Mouse (Mus musculus): ENCODE results near the gene Taf1b. TPM values are rescaled to one million over a fixed set of nuclear protein-coding genes. Genes with fewer than 3 reads are reported as not detected.

Gene Taf1b
- total and polyA plus RNA-seq, 3 experiments: 3.5 to 15.0 (median 11.7) TPM

DNA sequence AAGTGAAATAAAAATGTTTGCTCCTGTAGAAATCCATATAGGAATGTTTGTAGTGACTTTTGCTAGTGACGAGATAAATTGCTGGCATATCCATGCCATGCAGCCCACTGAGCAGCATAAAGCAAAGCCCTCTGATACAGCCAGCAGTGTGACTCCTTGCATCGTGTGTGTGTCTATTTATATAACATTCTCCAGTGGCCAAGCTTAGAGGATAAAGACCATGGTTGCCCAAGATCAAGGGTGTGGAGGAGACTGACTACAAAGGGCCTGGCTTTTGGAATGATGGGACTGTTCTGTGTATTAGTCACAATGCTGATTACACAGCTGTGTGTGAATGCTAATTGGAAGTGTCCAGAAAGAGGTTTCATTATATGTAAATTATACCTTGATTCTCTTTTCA is 54.4 kb downstream of the Taf1b start:
- no peak for DNase-seq

DNA sequence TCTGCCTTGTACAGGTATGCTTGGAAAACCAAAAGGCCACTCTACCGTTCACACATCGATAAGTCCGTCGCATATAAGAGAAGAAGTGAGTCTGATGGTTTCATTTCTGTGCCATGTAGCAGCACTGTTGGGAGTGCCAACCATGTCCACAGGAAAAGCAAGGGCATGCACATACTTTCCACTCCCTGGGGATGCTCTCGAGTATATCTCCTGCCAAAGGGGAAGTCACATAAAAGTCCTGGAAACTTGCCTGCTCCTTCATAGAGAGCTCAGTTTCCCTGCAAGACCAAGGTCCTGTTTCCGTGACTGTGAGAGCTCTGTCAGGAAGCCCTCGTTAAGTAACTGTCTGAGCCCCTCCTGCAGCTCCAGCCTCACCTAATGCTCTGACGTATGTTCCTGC is 57.8 kb downstream of the Taf1b start:
- DNase-seq: no peak

- DNase-seq: no peak
Measured at GRCm38 (mm10) chr12:24563395-24563960, 65.3 kb downstream of the Taf1b start.

DNA sequence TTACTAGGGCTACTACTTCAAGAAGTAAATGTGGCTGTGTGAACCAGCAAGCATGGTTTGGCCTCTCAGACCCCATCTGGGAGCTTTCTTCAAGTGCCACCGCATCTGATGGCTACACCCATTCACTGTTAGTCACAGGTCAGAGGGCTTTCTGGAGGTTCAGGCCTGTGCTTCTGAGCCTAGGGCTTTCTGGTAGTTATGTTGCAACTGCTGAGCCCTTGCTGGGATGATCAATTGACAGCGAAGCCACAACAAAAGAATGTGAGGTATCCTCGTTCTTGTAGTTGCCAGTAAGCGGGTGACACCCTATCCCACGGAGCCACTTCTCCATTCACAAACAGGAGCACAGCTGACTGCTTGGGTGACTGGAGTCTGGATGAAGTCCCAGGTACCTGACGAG is 67.2 kb downstream of the Taf1b start:
- DNase-seq: no peak

DNA sequence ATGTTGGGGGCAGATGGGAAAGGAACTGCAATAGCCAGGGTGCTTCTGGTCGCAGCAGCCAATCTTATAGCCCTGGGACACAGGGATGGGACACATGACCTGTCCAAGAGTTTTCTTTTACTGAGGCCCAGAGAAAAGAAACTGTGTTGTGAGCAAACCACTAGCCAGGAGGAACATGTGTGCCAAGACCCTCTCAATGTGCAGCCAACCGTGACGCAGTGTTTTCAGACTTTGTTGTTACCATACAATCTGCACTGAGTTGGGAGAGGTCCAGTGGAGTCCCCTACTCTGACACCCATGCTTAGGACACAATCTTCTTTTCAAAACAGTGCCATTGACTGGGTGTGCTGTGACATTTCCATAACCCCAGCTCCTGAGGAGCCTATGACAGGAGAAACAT is 69.4 kb downstream of the Taf1b start:
- no peak for DNase-seq

DNA sequence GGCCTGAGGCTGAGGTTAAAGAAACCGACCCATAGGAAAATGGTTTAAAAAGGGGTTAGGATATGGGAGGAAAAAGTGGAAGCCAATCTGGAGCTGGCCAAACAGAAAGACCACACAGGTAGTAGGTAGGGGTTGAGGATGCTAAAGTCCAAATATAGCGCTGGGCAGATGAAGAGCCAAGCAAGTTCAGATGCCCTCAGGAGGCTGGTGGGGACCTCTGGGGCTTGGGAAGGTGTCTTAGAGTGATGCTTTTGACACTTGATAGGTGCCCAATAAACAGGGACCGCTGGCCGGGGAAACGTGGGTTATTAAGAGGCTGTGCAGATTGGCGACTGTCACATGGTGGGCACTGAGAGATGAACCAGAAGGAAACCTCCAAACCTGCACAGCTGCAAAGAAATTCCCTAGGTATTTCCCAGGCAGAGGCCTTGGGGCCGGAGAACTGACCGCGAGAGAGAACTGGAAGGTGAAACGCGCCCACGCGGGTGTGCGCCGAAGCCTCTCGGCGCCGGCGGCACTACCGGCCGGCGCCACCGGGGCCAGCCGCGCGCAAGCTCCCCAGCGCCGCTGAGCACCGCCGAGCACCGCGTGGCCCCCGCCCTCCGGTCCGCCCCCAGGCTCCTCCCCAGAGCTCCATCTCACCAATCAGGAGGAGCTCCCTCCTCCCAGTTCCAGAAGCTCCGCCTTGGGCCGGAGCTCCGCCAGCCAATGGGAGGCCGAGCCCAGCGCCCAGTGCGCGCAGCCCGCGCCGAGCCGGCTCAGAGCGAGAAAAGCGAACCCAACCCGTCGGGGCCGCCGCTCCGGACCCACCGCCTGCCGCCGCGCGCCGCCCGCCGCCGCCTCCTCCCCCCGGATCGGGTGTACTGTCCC is 73.6 kb downstream of the Taf1b start, which contains the start of gene Grhl1:
Grhl1 (plus strand) TSS at position 761 of the 870 bp plus-strand sequence.
- DNase-seq: peak; percentile 97

GRCm38 (mm10) chr12:24572421-24573274 is 74.5 kb downstream of the Taf1b start:
- no peak for DNase-seq

DNA sequence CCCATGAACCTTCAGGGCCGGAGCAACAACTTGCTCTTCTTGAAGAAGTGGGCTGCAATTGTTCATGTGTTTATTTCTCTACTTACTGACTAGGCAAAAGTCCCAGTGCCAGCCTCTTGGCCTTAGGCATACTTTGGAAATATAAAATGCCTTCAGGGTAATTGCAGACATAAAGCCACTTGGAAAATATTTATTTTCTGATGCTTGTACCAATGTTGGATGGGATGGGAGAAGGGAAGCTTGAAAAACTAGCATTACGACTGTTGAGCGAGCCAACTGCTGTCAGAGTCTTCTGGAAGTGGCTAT is 75.1 kb downstream of the Taf1b start:
- DNase-seq: no peak

DNA sequence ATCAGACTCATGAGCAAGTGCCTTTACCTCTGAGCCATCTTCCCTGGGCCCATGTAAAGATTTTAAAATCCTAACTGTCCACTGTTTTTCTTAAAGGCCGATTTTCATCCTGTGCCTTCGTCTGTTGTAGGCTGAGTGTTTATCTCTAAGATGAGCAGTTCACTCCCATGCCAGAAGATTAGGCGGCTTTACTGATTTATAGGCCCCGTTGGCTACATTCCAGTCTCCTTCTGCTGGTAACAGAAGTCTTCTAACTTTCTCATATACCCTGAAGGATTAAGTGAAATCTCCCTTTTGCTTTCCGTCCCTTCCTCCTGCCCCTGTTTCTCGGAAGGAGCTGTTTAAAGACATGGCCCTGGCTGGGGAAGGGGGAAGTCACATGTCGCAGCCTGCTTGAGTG is 76.7 kb downstream of the Taf1b start:
- DNase-seq: no peak

DNA sequence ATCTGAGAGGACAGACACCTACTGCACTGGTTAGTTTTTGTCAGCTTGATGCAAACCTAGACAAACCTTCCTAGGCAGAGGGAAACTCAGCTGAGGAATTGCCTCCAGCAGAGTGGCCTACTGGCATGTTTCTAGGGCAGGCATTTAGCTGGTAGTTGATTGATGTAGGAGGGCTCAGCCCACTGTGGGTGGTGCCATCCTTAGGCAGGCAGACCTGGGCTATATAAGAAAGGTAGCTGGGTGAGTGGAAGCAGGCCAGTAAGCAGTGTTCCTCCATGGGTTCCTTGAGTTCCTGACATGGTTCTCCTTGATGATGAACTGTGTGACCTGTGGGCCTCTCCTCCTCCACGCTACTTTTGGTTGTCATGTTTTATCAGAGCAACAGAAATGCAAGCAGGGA is 82.3 kb downstream of the Taf1b start:
- no peak for DNase-seq

DNA sequence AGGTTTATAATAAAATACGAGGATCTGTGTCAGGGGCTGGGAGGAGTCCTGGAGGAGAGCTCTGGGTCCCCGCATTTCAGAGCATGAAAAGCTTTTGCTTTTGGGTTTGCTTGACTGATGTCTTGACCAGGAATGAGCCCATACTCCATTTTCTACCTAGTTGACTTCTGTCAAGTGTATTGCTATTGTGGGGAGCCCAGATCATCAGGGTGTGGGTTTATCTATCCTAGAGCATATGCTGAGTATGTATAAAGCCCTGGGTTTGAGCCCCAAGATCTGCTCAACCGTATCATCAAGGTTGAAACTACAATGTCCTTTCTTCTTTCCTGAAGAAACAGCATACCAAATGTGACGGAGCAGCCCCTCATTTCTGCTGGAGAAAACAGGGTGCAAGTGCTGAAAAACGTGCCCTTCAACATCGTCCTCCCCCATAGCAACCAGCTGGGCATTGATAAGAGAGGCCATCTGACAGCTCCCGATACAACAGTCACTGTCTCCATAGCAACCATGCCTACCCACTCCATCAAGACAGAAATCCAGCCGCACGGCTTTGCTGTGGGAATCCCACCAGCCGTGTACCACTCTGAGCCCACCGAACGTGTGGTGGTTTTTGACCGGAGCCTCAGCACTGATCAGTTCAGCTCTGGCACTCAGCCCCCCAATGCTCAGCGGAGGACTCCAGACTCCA is 83.0 kb downstream of the Taf1b start:
- DNase-seq: no peak

DNA sequence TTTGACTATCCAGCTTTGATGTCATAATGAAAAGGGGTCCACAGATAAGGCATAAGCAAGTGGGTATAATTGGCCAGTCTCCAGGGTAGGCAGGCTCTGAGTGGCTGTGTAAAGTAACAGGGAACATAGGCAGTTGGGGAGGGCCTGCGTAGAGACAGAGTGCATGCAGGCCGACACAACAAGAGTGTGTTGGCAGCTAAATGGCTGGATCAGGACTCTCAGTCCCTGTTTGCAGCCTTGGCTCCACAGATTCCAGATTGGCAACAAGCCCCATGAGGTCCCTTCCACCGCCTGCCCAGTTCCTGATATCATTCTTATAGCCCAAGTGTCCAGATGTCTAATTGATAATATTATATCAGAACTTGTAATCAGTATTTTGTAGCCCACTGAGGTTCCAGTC is 85.5 kb downstream of the Taf1b start:
- no peak for DNase-seq

- DNase-seq: no peak
Measured at GRCm38 (mm10) chr12:24584835-24585234, 86.7 kb downstream of the Taf1b start.

DNA sequence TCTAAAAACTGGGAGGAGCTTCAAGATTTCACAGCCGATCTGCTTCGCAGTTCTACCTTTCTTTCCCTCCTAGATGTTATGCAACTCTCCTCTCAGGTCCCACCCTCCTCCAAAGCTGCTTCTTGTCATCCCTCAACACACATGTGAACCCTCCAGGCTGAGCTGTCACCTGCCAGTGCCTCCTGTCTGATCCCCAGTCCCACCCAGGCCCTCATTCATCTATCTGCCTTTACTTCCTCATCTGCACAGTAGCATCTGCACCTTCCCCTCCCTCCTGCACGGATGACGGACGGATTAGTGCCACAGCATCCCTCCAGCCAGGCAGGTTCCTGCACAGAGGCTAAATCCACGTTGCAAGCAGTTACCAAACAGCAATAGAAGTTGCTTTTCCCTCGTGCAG is 88.0 kb downstream of the Taf1b start:
- no peak for DNase-seq

DNA sequence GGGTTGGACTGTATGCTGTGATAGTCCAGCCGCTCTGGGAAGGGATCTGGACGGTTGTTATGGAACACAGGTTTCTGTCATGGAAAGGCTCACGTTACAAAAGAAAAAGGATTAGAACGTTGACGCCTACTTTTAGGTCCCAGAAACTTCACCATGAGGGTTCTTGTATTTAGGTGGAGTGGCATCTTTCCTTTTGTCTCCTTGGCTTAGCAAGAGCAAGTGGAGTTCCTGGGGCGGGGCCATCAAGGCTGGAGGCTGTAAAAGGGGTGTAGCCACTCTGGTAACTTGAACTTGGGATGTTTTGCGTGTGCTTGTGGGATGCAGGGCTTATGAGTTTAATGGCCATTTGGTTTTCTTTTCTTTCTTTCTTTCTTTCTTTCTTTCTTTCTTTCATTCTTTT is 92.2 kb downstream of the Taf1b start:
- DNase-seq: no peak

DNA sequence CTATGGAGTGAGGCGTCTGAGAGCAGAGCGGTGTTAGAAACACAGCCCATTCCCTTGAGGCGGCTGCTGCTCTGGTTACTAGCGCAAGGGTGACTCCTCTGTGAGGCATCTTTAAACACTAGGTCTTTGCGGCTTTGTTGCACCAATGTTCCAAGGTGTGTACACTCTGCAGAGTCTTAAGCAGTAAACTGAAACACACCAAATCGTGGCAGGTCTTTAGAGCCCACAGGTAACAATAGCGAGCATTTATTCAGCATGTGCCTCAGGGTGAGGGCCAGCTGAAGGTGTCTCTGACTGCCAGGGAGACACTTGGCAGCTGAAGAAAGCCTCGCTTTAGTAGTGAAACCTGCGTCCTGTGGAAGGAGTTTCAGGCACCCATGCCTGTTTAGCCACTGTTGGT is 93.9 kb downstream of the Taf1b start:
- DNase-seq: peak; percentile 21

GRCm38 (mm10) chr12:24592956-24593672 is 95.0 kb downstream of the Taf1b start:
- peak; percentile 91 for DNase-seq

GRCm38 (mm10) chr12:24597376-24597775 is 99.2 kb downstream of the Taf1b start:
- DNase-seq: no peak

- no peak for DNase-seq
Measured at GRCm38 (mm10) chr12:24599366-24599895, 101.3 kb downstream of the Taf1b start.

GRCm38 (mm10) chr12:24600074-24600473 is 101.9 kb downstream of the Taf1b start:
- DNase-seq: no peak

DNA sequence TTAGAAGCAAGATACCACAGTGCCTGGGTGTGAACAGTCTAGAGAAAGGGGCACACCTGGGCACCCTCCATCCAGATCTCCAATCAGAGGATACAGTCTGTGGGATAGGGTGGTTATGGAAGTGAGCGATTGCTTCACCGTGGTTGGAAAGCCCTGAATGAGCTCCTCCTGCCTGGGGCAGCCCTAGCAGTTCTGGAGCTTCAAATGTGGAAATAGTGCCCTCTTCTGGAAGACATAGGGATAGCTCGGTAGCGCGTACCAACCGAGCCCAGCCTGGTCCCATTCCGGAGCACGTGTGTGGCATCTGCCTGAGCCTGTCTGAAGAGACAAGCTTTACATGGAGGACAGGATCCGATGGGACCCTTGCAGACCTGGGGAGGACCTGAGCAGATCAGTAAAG is 102.6 kb downstream of the Taf1b start:
- DNase-seq: peak; percentile 86
